Mouse (Mus musculus) CD8-positive naive resting alpha-beta T cell, adult 57 days (primary cell): ENCODE data around the gene Col6a6. TPM values are rescaled to one million over a fixed set of nuclear protein-coding genes. Genes with fewer than 3 reads are reported as not detected.

ENCODE experiments used
- total RNA-seq: library from RNA; stranded (reverse); gene quantifications from one replicate; pipeline ENCODE4 v1.2.4, GENCODE M21; 2023

Col6a6 gene
- 2.0 TPM for total RNA-seq

DNA sequence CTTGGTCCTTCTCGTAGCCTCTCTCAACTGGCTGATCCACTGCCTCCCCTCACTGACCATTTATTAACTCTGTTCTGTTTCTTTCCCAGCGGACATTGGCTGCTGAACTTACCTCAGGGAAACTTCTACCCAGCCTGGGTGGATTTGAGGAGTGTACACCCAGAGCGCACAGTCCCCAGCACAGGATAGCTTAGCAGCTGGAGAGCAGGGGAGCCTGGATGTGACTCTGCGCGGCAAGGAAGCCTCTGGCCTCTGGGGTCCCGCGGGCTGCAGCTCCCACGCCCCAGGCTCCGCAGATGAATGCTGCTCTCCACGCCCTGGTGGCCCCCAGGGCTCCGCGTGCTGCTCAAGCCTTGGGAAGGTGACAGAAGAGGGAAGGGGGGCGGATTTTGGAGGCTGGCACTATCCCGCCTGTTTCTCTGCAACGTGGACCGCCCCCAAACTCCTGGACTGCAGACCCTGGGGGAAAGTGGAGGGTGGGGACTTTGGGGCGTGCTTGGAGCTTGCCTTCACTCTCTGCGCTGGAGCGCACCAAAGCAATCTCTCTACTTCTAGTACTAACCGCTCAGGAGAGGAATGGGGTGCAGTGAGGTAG, at the start of gene Col6a6:
Gene Col6a6, minus strand, starts transcription at position 370 of the 595 bp plus-strand sequence.

DNA sequence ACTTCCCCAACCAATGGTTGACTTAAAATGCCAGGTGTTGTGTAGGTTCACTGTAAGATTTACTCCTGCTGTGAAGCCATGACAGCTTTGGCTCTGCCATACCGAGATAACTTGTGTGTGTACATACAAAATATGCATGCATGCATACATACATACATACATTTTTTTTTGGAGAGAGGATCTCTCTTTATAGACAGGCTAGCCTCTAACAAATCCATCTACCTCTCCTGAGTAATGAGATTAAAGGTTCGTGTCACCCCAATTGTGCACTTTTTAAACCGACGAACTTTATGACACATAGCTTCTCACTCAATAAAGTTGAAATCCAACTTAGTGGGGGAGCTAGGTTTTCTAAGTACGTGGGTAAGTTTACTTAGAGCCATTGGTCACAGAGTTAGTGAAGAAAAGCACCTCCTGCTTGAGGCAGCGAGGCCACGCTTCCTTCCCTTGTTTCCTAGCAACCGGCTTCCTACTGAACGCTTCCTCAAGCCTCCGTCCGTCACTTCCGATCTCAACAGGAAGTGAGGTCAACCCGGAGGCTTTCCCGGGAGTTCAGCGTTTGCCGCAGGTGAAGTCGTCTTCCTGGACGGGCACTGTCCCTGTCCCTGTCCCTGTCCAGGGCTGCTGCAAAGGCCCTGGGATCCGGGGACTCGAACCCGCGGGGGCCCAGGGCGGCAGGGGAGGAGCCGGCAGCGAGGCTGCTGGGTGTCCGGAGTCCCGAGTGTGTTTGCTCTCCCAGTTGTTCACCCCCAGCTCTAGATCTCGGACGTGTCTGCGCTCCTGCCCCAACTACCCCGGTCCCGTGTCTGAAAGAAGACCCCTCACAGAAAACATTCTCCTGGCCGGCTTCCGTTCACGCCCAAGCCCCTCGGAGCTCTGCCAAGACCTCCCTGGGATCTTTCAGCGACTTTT, 185.2 kb downstream of the Col6a6 start, which contains the start of gene Pik3r4:
Gene Pik3r4, plus strand, starts transcription at position 519 of the 912 bp plus-strand sequence.

Other genes with a start within 250 kb of the Col6a6 start
- gene Pik3r4, start 185.2 kb downstream of the Col6a6 start, total RNA-seq, result 63.6 TPM
- not detected for gene Col6a5, start 132.5 kb upstream of the Col6a6 start, total RNA-seq